Mouse (Mus musculus) adipocyte (in vitro differentiated cells): ENCODE data around the gene Nsun2.

Experiments
- DNase-seq: peaks from one replicate; pipeline ENCODE4 v3.0.0-alpha.2; 2016; ENCODE audit warnings: low spot score

Nsun2 gene

DNA sequence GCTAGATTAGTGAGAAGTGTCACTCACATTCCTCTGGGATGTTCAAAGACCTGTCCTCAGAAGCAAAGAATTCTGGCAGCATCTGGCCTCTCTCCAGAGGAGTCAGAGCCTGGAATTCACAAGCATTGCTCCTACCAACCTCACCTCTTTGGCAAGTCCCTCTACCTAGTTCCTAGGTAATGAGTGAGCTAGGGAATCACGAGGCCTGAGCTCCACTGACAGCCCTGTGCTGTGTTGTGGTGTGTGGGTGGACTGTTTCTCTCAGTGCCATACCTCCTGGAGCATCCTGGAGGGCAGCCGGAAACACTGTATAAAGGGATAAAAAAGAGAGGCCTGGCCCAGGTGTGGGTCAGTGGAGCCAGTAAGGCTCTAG is 9.4 kb upstream of the Nsun2 start:
- DNase-seq: no peak

DNA sequence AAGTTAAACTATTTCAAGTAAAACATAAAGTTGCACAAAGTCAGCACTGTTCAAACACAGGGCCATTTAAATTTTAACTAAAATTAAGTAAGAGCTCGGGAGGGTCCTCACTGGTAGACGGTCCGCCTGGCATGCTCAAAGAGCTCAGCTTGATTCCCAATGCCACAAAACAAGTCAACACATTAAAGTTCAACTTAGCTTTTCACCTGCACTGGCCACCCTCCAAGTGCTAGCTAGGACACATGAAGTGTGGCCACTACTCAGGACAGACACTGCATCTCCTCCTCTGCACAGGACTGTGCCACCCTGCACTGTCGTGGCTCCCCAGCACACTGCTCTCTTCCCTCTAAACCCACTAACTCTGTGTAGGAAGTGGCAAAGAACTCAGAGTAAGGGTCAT is 7.7 kb upstream of the Nsun2 start:
- no peak for DNase-seq

DNA sequence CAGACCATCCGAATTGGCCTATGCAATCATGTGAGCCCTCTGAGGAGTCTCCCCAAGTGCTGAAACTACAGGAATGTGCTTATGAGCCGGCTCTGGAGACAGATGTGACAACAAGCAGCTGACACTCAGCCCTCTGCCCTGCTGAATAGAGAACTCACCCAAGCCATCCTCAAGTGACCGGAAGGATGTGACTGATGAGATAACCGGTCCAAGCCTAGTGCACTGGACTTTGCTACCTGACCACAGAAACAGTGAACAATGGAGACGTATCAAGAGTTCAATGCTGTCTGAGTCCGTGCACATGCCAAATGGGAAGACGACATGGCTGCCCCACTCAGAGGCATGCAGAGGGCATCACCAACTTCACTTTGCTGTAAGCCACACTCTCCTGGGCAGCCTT is 5.0 kb upstream of the Nsun2 start:
- no peak for DNase-seq

DNA sequence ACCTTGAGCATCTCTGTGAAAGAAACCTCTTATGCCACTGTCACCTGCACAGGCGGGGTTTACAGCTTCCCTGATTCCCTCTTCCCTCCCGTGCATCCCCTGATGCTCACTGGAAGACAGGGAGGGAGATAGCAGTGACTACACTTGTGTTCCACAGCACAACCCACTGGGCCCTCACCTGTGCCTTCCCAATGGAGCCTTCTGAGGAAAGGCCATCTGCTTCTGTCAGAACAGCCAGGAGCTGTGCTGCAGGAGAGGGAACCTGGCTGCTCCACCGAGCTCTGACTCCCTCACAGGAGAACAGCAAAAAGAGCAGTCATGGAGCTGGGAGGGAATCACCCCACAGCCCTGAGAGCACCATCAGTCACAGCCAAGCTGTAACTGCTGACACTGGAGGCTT is 3.4 kb upstream of the Nsun2 start:
- no peak for DNase-seq

DNA sequence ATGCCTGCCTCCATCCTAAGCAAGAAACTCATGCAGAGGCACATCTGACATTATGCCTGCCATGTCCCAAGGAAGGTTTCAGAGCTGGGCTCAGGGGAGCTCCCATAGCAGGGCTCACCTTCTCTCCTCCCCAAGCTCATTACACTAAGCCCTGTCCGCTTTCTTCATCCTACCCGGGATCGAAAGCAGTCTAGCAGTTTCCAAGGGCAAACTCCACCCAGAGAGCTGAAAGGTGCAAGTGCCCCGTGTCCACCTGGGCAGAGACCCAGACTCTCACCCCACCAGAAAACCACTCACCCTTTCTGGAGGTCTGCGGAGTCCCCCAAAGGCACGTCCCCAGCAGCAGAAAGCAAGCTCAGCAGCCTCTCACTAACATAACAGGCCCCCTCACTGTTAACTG is 2.6 kb upstream of the Nsun2 start:
- no peak for DNase-seq

DNA sequence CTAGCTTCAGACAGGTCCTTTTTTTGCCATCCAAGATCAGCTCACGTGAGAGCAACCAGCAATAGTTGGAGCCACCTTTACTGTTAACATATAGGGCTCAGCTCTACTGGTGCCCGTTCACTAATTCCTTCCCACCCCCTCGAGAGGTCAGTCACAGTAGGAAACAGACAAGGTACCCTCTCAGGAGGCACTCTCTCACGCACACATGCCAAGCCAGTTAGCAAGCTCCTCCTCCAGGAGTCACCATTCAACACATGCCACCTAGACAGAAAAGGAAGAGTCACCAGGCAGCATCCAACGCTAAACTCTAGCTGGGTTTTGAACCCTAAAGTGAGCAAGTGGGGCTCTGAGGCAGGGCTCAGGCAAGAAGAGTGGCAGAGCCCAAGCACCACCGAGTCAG is 2.1 kb upstream of the Nsun2 start:
- DNase-seq: no peak

DNA sequence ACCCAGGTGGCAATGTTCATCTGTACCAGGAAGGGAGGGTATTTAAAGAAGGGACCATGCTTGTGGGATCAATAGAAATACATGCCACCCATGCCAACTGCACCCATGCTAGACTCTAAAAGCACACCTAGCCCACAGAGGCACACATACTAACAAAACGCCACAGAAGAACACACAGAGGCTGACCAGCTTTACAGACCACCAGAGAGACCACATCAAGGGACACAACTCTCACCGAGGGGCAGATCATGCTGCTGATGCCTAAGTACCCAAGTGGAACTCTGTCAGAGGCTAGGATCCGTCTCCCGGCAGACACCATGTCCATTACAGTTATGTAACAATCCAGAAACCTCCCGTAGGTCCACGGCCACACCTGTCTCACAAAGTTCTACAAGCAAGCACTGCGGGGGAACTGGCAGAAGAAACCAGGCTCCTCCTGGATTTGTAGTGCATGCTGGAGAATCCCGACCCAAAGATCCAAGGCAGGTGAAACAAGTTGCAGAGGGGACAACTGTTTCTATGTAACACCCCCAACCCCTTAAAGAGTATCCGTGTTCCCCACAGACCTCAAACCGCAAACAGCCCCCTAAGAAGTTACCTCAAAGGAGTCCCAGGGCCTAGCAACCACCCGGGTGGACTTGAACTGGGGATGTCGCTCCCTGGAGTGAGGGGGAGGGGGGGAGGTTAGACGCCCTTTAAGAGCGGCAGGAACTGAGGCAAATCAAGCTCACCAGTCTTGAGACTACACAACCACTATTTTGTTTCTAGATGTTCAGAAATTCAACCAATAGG is 1.2 kb upstream of the Nsun2 start:
- no peak for DNase-seq

DNA sequence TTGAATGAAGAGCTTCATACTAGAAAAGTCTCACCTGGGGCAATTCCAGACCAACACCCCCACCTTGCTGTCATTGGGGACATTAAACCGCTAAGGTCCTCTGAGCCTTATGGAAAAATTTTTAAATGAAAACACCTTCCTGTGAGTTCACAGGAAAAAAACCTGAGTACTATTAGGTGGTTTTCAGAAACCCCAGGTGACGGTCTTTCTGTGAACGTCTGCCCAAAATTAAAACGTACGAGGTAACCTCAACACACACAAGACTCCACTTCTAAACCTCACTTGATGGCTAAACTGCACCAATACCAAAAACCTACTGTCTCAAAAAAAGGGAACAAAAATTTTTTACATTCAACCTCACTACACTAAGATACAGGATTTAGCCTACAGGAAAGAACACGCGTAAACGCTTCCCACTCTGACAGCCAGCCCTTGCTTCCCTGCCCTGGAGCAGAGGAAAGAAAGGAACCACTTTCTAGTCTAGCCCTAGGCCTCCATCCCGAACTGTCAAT is 597 bp upstream of the Nsun2 start:
- no peak for DNase-seq

DNA sequence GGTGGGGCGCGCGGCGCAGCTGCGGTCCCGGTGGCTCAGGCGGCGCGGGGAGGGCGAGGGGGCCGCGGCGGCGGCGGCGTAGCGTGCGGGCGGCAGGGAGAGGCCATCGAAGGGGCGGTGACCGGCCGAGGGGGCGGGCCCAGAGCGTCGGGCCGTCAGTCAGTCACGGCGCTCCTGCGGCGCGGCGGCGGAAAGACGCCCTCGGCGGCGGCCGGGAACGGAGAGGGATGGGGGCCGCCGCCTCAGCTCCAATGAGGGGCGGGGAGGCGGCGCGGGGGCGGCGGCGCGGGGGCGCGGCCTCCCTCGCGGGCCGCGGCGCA is 748 bp downstream of the Nsun2 start, which contains the start of gene Tent4a:
Gene Tent4a (minus strand): TSS at position 284 of the 320 bp plus-strand sequence.
- no peak for DNase-seq

DNA sequence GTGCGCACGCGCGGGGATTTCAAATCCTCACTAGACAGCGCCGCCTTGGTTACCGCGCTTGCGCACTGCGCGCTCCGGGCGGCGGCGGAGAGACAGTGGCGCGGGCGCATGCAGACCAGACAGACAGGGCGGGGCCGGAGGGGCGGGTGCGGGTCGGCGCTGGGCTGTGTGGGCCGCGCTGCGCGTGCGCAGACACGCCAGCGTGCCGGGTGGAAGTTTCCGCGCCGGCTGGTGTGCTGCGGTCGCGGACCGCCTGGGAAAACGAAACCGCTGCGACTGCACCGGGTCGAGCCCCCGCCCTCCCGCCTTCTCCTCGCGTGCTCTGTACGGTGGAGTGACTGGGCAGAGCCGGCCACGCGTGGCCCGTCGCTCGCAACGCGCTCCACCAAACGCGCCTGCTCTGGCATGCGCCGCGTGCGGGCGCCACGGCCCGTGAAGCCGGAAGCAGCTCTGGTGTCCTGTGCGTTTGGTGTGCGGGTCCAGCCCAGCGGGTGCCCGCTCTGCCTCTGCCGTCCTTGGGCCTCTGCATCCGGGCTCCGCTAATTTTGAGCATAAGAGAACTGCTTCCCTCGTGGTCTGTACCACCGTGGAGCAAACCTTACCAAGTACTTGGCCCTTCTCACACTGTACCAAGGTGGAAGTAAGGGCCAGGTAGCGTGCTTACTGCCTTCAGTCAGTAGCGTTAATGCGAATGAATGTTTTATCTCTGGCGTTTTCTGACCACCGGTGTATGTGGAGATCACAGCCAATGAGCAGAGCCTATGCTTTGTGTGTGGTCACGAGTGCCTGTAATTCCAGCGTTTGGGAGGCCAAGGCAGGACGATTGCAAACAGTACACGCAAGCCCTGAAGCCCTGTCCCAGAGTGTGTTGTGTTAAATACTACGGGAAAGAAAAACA is 1.4 kb downstream of the Nsun2 start:
- DNase-seq: peak; percentile 97

DNA sequence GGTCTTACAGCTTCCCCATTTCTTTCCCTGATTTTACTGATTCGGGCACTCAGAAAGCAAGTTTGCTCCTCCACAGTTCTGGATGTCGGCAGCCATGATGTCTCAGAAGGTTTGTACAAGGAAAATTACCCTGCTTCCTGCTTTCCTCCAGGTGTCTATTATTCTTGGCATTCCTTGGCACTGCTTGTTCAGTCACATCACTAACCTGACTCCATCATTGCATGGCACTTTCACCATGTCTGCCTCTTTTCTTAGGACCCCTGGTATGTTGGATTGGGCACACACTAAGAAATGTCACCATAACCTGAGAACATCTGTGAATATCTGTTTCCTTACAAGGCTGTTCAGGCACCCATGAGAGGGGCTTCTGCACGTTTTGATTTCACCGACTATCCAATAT is 2.5 kb downstream of the Nsun2 start:
- no peak for DNase-seq

DNA sequence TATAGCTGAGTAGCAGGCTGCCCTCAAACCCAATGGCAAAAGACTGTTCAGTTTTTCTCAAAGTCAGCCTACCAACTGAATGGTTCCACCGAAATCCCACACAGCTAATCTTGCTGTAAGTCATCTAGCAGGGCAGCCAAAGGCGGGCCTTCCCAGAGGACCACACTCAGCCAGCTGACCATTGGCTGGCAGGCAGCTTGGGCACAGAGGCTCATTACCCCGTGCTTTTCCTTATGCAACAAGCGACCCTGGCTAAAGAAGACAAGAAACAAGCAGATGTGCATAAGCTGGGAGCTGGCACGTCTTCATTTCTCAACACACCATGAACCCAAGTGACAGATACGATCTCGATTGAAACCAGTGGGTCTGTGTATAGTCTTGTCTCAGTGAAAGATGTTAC is 3.8 kb downstream of the Nsun2 start:
- DNase-seq: peak; percentile 97

DNA sequence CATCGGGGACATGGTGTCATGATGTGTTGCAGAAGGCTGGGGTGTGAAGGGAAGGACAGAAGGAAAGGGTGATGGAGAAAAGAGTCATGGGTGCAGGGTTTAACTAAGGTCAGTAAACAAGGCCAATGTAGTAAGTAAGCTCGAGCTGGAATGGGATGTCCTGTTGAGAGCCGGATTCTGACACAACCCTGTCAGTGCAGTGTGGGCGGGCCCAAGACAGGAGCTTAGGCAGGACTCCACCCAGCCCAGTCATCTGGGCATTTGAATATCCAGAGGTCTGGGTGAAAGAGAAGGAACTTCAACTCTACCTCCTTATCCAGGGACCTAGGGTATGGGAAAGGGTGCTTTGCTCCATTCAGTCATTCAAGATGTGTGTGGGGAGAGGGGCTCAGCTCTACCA is 4.8 kb downstream of the Nsun2 start:
- peak; percentile 96 for DNase-seq

DNA sequence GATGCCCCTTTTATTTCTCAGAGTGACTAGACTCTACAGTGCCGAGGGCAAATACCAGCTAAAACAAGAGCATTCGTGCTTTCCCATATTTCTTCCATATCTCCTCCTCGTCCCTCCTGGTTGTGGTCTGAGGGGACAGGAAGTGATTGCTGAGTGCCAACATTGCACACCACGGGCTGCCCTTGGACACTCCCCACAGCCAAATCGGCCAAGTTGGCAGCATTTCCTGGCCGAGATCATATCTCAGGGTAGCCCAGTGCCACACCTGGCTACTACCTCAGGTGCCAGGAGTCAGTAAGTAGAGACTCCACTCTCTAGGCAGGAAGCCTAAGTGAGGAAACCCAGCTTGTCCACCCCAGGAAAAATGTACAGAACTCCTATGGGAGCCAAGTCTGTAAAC is 7.7 kb downstream of the Nsun2 start:
- DNase-seq: no peak

DNA sequence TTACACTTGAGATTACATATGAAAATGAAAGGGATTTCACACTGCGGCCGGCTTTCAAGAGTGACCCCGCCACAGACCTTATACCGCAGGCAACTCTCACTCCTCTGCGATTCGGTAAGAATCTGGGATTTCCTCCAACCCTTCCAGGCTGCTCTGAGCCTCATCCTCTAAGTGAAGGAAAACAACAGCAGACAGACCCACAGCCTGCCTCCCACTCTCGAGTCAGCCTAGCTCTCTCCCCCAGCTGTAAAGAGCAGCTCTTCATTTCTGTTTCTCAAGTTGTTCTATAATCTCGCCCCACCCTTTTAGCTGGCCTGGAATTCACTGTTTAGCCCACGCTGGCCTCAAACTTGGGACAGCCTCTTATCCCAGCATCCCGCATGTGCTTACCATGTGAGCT is 8.2 kb downstream of the Nsun2 start:
- DNase-seq: no peak

DNA sequence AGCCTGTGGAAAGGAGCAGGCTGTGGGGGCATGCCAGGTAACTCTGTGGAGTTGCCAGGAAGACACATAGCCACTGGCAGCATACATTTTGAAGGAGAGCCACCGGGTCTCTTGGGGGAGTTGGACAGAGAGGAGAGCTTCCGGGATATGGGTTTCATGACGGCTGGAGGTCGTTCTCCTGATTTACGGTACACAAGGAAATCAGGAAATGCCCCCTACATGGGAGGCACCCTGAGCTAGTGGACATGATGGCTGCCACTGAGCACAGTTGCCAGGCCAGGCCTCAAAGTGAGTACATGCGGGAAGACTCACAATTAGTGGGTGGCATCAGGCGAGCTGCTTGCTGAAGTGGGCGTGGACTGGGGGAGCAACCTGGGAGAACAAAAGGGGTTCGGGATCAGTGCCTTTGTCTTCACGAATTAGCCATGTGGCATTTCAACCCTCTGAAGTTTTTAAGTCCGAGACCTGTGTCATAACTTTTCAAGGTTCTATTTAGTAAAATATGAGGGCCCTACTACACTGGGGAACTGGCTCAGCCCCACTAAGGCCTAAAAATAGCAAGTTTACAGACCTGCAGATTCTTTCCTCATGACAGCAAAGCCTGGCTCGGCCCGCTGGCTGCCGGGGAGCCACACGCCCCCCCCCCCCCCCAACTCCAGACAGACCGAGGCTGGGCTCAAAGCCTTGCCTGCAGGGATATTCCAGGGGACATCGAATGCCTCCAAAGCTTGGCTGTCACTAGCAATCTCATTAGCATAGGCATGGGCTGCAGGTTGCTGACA is 9.2 kb downstream of the Nsun2 start:
- no peak for DNase-seq

DNA sequence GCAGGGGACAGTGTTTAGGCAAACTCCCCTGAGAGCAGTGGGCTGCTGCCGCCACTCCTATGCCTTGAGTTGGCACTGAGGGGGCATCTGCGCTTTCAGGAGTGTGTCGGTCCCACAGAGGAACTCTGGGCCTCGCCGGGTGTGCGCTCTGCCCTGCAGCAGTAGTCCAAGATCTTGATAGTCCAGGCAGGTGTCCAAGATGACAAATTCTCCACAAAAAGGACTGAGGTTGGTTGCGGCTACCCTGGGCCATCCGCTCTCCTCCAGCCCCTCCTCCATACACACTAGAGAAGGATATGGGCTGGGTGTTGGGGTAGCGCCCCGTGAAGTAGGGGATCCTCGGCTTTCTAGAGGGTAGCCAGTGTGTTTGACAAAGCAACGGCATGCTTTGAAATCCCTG is 10.0 kb downstream of the Nsun2 start:
- no peak for DNase-seq

DNA sequence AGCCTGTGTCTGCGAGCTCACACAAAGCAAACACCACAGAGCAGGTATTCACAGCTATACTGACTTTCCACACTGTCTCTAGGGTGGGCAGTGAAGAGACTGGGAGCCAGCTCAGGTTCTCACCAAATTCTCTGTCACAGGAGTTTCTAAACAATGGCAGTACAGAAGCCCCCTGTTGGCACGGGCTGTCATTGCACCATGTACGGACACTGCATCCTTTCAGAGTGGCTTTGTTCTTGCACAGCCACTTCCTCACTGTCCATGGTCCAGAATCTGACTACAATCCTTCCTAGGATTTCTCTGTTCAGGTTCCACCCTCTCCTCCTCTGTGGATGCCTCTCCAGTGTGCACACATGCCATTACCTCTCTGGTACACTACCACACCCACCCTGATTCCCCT is 11.5 kb downstream of the Nsun2 start:
- no peak for DNase-seq

DNA sequence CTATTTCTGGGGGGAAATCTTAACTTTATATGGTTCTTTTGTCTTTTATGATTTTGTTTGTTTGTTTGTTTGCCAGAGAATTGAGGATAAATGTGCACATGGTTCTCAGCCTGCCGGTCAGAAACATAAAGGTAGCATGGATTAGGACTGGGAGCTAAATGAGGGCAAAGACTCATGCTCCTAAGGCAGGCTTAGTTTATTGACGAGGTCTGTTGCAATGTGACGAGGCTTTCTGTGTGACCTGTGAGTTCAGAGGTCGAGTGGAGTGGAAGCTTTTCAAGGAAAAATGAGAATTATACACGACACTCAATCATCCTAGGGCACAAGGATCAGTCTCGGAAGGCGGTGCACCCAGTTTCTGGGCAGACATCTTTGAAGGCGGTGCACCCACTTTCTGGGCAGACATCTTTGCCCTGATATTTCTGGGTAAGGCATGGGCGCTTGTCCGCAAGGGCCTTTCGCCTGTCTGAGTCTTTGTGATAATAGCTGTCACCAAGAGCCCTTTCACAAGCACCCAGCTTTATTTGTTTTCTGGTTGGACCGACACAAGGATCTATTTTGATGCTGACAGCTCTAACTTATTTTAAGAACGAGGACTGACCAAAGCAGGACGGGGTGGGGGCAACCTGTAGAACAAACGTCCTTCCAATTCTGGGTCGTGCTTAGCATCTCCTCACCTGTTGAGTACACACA is 14.1 kb downstream of the Nsun2 start:
- no peak for DNase-seq

DNA sequence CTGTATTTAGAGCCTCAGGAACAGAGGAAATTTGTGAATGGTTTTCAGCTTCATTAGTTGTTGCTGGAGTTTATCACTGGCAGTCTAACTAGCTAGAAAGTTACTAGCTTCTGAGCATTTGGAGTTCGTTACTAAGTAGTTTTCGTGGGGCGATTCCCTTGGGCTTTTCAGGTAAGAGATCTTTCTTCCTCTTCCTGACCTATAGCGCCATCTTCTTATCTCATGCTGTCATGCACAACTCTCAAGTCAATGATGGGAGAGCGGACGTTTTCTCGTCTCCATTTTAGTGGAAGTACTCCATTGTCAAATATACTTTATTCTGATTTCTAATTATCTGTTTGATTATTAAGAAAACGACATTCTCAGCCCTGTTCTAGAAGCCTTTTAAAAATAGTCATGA is 16.4 kb downstream of the Nsun2 start:
- no peak for DNase-seq

DNA sequence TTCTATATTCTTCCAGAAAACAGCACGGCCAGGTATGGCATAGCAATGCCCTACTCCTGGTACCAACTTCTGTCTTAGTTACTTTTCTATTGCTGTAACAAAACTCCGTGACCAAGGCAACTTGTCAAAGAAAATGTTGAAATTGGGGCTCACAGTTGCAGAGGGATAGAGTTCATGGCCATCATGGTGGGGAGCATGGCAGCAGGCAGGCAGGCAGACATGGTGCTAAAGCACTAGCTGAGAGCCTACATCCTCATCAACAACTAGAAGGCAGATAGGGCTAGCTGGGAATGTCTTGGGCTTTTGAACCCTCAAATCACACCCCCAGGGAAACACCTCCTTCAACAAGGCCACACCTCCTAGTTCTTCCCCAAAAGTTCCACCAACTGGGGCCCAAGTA is 17.3 kb downstream of the Nsun2 start:
- no peak for DNase-seq

DNA sequence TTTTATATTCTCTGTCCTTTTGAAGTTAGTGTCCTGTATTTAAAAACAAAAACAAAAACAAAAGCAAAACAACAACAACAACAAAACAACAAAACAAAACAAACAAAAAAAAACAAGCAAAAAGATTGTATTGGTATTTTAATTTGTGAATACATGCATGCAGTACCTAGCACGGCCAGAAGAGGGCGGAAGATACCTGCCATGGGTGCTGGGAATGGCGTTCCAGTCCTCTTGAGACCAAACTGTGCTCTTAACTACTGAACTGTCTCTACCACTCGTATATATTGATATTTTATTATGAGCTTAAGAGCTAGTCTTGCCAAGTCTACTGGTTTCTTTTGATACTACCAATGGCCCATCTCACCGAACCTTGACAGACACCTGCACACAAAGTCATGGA is 19.5 kb downstream of the Nsun2 start:
- DNase-seq: peak; percentile 60
